Mouse (Mus musculus): ENCODE data around the gene Abcc2.
A peak's percentile ranks its signal among the peaks of the same experiment; 100 is the strongest.

The Abcc2 gene

DNA sequence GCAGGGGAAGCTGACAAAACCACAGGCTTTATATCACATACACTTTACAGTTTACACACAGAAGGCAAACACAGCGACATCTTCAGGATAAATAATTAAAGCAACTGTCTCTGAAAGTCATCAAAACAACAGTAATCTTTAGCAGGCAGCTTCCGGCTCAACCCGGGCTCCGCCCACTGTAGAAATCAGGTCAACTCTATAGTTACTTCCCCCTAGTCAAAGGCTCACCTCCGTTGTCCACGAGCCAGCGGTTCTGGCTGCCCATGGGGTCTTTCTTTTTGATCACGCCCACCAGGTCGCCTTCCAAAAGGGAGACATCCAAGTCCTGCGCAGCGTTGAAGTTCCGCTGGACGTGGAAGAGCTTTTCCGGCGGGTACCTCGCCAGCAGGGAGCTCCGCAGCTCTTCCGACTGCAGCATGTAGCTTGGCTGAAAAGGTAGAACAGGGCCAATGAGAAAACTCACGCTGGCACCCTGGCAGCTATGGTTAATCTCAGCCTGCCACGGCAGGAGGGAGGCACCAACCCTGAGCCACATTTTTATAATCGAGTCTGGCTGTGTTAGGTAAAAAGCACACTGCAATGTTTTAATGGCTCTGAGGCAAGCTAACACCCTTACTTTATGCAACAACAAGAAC lies 70.1 kb downstream of the Abcc2 start:
- no peak for DNase-seq (ENCODE audit: low spot score)

DNA sequence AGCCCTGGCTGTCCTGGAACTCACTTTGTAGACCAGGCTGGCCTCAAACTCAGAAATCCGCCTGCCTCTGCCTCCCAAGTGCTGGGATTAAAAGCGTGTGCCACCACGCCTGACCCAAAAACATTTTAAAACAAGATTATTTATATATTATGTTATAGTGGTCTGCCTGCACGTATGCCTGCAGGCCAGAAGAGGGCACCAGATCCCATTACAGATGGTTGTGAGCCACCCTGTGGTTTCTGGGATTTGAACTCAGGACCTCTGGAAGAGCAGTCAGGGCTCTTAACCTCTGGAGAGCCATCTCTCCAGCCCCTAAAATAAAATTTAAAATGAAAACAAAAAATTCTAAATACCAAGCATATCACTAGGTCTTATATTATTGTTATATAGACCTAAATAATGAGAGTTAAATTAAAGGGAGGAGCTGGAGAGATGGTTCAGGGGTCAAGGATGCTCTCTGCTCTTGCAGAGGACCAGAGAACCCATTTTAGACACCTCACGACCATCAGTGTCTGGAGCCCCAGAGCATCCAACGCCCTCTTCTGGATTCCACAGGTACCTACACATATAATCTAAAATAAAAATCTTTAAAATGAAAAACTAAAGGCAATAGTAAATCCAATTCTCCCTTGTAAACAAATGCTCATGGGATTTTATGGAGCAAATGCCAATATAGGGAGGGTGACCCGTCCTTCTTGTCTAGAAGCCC lies 71.0 kb downstream of the Abcc2 start:
- no peak for DNase-seq (ENCODE audit: low spot score)

DNA sequence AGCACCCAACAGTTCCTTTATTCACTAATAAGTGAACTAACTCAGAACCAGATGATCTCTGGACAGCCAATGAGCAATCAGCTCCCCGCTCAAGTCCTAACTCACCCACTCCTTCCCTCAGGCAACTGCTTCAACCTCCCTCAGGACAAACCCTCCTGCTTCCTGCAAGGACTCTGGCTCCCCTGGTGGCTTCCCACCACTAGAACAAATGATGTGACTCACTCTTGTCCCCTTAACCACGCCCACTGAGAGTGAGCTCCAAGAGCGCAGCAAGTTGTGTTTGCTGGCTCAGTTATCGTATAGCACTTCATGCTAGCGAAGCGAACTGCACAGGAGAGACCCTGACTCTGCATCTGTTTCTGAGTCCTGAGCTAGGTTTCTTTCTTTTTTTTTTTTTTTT lies 75.4 kb downstream of the Abcc2 start:
- no peak for DNase-seq (ENCODE audit: low spot score)

DNA sequence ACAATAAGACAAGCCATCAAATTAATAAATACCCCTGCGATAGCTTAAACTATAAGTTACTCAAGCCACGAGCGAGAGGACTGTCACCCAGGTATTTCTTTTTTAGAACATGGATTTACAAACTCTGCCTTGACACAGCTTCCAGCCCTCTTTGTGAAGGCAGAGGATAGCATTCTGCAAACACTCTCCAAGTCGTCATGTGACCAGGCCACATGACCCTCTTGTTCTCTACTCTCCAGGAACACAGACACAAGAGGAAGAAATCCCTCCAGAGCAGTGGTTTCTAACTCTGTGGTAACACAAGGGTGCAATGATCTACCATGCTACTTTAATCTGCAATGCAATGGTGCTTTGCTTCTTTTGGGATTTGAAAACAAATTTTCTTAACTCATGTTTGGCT lies 88.4 kb downstream of the Abcc2 start:
- no peak for DNase-seq (ENCODE audit: low spot score)

DNA sequence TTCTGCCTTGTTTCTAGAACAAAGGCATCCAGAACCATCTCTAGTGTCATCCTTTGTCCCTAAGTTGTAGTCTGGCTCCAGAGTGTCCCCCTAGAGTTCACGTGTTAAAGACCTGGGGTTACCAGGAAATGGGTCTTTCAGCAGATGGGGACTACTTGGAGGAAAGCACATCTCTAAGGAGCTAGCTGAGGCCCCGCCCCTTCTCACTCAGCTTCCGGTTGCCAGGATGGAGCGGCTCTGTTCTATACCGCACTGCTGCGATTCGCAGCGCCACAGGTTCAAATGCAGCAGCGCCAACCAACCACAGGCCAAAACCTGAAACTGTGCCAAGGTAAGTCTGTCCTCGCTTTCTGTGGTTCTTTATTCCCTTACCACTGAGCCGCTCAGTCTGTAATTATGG lies 92.4 kb downstream of the Abcc2 start:
- no peak for DNase-seq (ENCODE audit: low spot score)

DNA sequence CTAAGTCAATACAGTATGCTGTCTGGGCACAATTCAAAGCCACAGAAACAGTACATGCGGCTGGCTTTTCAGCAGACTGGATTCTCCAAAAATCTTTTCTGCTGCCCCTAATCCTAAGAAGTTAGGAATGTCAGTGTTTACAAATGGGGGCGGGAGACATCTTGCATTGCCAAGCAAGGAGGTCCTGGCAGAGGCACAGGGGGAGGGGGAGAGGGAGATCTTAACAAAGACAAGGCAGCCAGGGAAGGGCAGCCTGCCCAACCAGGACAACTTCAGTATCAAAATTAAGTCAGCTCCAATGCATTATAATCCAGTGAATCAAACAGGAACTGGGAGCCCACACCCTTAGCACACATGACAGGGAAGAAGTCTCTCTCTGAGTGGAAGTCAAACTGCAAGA lies 94.0 kb downstream of the Abcc2 start:
- DNase-seq (ENCODE audit: low spot score) = peak; percentile 31

DNA sequence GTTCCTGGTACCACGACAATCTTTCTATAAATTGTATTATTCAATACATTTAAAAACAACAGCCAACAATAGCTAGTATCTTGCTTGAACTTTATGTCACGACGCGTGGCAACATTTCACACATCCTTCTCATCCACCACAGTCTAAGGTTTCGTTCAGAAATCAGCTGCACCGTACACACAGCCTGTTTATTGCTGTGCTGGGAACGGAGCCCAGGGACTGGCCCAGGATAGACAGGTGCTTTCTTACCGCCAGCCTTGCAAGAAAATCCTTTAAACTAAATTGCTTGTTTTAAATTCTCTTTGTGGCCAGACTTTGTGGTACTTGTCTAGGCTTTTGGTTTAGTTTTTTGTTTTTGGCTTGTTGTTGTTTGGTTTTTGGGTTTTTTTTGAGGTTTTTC lies 95.4 kb downstream of the Abcc2 start:
- no peak for DNase-seq (ENCODE audit: low spot score)

DNA sequence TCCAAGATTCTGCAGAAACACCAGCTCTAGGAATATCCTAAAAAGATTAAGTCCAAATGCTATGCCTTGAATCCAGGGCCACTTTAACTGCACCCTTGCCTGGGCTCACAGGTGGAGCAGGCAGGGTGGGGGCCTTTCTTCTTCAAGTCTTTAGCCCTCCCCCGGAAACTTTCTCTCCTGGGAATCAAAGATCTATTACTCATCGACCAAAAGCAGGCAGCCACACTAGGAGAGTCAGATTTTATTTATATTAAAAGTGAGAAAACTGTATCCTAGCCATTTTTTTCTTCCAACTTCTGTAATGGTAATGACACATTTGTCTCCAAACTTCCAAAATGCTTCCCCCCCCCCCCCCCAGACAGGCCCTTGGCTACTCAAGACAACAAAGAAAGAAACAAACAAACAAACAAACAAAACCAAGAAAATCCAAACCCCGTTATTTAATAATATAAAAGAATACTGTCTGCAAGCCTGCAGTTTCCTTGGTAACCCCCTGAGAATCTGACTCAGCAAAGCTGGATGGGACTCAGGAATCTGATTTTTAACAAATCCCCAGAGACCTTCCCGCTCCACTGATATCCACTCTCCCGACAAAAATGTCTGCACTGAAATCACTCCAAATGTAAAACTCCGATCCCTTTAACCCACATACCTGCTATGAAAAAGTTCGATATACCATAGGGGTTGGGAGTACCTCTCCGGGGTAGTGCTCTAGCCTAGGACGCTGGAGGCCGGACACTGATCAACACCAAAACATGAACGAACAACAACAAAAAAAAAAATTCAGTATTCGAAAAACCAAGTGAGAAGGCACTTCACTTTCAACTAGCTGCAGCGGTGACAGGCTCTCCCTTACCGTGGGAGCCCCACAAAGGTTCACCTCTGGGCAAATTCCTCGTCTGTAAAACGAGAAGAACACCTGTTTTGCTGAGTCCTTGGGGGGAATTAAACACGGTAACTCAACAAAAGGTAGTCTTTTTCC lies 96.4 kb downstream of the Abcc2 start:
- DNase-seq (ENCODE audit: low spot score) = no peak

DNA sequence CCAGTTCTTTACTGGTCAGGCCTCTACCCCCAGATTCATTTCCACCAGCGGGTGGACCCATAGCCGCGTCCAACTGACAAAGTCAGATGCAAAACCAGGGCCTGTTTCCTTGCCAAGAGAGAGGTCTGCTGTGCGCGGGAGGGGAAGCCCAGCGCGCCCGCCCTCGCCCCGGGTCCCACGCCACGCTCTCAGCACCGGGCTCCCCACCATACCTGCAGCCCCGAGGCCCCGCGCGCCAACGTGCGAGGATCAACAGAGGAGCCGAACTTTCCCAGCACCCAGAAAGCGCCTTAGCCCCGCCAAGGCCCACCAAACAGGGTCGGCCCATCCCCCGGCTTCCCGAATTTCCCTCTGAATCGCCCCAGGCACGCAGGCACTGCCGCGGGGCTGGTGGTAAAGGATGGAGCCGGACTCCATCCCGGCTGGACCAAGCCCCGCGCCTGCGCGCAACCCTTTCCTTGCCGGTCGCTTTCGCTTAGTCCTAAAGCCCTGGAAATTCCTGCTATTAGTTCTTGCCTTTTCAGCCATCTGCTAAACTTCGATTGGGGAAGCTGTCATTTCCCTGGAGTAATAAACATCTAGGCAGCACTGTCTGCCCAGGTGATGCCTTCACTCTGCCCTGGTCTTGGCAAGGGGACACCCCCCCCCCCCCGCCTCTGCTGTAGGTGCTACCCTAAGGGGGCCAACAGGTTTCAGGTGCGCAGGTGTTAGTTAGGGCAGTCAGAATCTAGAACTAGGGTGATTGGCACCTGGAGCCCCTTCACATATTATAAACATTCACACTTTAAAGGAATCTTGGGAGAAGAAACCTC lies 97.6 kb downstream of the Abcc2 start:
- peak; percentile 49 for DNase-seq (ENCODE audit: low spot score)

DNA sequence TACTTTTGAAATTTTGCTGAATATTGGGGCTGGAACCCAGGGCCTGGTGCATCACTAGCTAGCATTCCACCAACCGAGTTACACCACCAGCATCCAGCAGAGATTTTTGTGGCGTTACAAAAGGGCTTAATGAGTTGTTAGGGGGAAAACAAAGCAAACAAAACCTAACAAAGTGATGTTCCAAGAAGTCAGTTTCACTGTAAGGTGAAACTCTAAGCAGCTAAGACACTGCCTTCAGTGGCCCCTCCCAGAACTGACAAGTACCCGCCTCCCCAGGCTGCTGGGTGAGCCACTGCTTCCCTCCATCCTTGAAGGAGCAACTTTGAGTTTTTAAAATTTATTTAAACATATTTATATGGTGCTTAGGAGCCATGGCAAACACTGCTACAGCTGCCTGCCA lies 98.4 kb downstream of the Abcc2 start:
- DNase-seq (ENCODE audit: low spot score) = no peak

DNA sequence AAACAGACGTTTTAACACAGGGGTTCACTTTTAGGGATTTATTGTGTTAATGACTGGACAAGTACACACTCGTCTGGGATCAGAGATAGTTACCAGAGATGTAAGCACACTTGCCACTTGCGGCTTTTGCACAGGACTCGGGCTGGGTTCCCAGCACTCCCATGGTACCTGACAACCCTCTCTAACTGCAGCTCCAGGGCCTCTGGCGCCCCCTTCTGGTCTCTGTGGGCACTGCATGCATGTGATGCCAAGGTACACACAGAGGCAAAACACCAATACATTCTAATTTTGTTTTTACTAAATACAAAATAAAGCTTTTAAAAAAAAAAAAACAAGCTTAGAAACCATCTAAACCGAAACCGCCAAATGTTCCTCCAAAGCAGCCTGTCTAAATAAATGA lies 99.6 kb downstream of the Abcc2 start:
- no peak for DNase-seq (ENCODE audit: low spot score)

DNA sequence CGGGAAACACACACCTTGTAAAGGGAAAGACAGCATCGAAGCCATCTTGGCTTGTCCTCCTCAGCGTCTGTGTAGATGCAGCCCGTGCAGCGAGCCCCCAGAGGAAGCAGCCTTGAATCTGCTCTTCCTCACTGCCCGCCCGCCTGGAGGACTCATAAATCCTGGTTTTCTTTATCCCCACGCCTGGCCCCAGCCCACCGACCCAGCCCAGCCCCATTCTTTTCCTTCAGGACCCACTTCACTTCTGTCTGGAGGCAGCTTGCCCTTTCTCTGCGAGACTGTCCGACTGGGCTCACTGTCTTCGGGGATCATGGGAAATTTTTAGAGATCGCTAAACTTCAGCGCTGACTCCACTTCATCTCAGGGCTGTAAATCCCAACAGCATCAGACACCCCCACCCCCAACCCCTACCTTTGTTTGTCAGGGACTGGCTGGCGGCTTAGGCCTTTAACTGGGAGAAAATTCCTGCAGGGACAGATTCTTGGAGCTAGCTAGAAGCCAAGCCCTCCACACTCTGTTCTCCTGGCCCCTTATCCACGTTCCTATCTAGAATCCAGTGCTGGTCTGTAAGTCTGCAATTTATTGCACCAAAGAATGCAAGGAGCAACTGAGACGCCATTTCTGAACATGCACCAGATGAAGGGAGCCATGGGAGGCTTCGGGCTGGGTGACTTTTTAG lies 101.0 kb downstream of the Abcc2 start:
- DNase-seq (ENCODE audit: low spot score) = no peak

DNA sequence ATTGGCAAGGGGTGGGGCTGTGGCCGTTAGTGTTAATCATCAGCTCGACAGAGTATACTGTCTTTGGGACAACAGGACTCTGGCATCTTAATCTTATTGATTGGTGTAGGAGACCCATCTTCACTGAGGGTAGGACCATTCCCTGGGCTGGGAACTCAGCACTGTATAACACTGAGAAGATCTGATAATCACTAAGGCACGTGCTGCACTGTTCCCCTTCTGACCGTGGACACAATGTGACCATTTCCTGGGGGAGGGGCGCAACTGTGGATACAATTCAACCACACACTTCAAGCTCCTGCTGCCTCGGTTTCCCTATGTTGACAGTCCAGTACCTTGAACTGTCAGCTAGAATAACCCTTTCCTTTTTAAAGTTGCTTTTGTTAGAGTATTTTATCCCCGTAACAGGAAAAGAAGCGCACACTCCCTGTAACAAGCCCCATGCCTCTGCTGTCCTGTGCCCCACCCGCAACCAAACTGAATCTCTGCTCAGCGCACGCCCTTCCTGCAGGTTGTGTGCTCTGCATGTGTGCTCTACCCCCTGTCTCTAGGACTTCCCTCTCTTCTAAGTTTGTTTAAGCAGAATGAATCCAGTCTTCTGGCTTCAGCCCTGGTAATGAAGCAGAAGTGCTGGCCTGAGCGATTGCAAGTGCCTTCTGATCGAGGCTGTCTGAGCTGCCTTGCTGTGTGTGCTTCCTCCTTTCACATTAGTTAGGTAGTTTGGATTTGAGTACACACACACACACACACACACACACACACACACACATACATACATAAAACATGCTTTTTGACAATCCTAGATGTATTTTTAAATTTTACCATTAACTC lies 102.9 kb downstream of the Abcc2 start:
- DNase-seq (ENCODE audit: low spot score) = no peak

DNA sequence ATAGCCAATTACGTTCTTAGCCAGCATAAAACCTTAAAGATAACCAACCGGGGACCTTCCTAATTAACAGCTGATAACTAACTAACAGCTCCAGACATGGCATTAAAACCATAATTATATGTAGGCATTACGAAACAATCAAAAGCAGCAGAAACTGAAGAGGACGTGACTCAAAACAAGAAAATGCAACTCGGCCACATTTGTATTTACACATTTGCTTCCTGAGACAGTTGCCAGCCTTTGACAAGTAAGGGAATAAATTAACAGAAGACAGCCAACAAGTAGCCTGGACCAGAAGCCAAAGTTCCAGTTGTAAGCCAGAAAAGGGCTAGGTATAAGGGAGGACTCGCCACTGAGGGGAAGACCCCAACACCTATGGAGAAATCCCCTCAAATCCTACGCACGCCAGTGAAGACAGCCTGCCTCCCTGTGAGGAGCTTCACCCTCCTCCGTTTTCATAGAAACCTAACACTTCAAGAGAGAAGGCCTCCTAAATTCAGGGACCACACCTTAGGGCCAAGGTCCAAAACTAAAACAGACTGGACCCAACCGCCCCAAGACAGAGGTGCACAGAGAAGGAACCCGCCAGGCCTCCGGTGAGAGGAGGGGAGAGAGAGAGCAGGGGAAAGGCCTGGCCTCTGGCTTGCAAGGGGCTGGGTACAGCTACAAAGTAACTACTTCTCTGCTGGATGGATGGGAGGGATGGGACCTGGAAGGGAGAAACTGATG lies 104.5 kb downstream of the Abcc2 start:
- no peak for DNase-seq (ENCODE audit: low spot score)

DNA sequence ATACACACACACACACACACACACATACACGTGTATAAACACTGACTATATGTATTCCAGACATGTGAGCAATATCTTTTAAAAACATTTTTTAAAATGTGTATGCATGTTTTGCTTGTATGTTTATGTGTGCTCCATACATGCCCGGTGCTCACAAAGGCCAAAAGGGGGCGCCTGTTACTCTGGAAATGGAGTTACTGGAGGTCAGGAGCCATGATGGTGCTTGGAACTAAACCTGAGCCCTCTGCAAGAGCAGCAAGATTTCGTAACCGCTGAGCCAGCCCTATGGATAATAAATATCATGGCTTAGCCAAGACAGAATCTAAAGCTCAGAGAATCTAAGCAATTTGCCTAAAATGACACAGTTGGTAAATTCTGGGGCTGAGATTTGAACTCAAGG lies 105.2 kb downstream of the Abcc2 start:
- DNase-seq (ENCODE audit: low spot score) = no peak

DNA sequence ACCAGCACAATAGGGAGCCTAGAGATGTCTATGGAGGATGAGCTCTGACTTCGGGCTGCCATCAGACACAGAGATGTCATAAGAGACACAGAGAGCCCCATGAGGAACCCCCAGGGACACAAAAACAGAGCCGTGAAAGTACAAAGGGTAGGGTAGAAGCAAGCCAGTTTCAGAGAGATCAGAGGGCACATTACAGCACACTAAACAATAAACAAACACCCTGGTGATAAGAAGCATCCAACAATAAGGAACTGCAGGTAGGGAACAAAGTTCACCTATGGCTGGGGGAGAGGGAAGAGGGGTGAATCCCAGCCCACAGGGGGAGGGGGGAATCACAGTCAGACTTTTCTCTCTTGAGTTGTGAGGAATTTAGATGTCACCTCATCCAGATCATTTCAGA lies 105.7 kb downstream of the Abcc2 start:
- DNase-seq (ENCODE audit: low spot score) = no peak

Measured in ovary, adult 18-20 months (tissue).